Mouse (Mus musculus) cerebellum, adult 2 months (tissue): Measurements from ENCODE around the gene Cap2.

Experiments
- CTCF ChIP-seq: fragments of 200-500 bp; IDR thresholded peaks from 2 replicates; pipeline ENCODE4 v1.5.1; 2011; ENCODE audit warnings: low read depth, mild to moderate bottlenecking, control low read depth, low read length, moderate library complexity, borderline replicate concordance; ENCODE audit not compliant: insufficient read depth
- POLR2A ChIP-seq: fragments of 200-500 bp; IDR thresholded peaks from 2 replicates; pipeline ENCODE4 v1.6.1; 2011; ENCODE audit warnings: low read length, control low read depth, borderline replicate concordance; ENCODE audit not compliant: insufficient read depth

GRCm38 (mm10) chr13:46644175-46644574 lies 142.5 kb downstream of the Cap2 start:
- TF ChIP-seq POLR2A (no peak), CTCF (no peak)
